Mouse (Mus musculus): ENCODE results near the gene Il6. TPM values are rescaled to one million over a fixed set of nuclear protein-coding genes. Genes with fewer than 3 reads are reported as not detected.
"Not testable (repeated sequence)": the region's sequence is repeated elsewhere in the genome, so short reads cannot be mapped to it uniquely, and the experiment has no call there.

The Il6 gene
- polyA plus RNA-seq (2016; fragmentation: Nextera tagmentation; extraction: Ambion mirVana), result not detected in 2 replicates

DNA sequence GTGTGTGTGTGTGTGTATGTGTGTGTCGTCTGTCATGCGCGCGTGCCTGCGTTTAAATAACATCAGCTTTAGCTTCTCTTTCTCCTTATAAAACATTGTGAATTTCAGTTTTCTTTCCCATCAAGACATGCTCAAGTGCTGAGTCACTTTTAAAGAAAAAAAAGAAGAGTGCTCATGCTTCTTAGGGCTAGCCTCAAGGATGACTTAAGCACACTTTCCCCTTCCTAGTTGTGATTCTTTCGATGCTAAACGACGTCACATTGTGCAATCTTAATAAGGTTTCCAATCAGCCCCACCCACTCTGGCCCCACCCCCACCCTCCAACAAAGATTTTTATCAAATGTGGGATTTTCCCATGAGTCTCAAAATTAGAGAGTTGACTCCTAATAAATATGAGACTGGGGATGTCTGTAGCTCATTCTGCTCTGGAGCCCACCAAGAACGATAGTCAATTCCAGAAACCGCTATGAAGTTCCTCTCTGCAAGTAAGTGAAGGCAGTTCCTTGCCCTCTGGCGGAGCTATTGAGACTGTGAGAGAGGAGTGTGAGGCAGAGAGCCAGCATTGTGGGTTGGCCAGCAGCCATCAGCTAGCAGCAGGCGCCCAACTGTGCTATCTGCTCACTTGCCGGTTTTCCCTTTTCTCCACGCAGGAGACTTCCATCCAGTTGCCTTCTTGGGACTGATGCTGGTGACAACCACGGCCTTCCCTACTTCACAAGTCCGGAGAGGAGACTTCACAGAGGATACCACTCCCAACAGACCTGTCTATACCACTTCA, at the start of gene Il6:
Gene Il6, plus strand, starts transcription at position 389 of the 778 bp plus-strand sequence.
- Histone ChIP-seq H3K9me3 (no peaks in the 10 kb centered on the region), H3K4me3 (replicated peaks) (no peak within 1 kb of the TSS), H3K27me3 (no peaks in the 10 kb centered on the region), H3K4me2 (no peak within 1 kb of the TSS), H3K36me3 (no peaks in the 10 kb centered on the region), H3K27ac (no peak within 1 kb of the TSS), H3K9ac (replicated peaks) (no peak within 1 kb of the TSS), H3K4me1 (replicated peaks) (no peaks in the 10 kb centered on the region)
- 71% methylated on average over 16 of the region's 16 CpGs for WGBS
- no peak for ATAC-seq (ENCODE audit: insufficient number of reproducible peaks, insufficient read depth, low FRiP score, low TSS enrichment, low read depth)

DNA sequence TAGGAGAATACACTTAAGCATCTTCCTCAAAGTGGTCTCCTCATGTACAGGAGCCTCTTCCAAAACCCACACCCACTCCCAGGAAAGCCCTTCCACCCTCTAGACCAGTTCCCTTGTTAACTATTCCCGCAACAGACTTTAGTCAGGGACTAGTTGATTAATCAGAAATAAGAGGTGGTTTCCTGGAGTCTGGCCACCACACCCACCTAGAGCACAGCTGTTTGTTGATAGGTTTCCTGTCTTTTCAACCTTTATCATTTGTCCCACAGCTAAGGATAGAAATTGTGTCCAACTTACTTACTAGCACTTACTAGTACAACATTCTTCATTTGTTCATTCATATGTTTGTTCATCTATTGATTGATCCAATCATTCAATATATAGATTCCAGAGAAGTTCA, 49.4 kb upstream of the Il6 start:
- H3K36me3 ChIP-seq, result no peaks in the 10 kb centered on the region
- no peak overlapping the region for H3K4me2 ChIP-seq
- no peaks in the 10 kb centered on the region for H3K4me1 ChIP-seq (replicated peaks)
- 75% methylated on average over 1 of the region's 1 CpGs for WGBS
- H3K4me3 ChIP-seq (replicated peaks), result no peak overlapping the region
- no peak for ATAC-seq (ENCODE audit: insufficient number of reproducible peaks, insufficient read depth, low FRiP score, low TSS enrichment, low read depth)
- H3K9ac ChIP-seq (replicated peaks), result no peak overlapping the region
- no peaks in the 10 kb centered on the region for H3K27me3 ChIP-seq
- no peaks in the 10 kb centered on the region for H3K9me3 ChIP-seq
- H3K27ac ChIP-seq, result no peak overlapping the region

DNA sequence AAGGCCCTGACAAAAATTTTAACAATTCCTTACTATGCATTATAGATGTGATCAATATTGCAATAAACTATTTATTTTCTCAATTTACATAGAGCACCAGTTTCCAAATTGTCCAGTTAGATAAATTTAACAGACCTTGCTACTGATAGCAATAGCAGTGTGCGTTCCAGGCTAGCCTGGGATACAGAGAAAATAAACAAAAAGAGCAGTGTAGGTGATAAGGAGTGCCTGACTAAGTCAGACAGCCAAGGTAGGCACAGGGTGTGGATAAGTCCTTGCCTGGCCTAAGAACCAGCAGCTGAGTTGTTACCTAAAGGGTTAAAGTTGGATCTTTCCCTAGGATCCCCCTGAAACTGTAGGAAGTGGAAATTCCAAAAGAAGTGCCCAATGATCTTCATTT, 42.7 kb upstream of the Il6 start:
- no peaks in the 10 kb centered on the region for H3K36me3 ChIP-seq
- no peak overlapping the region for H3K27ac ChIP-seq
- no peaks in the 10 kb centered on the region for H3K27me3 ChIP-seq
- no peak overlapping the region for H3K4me2 ChIP-seq
- no peaks in the 10 kb centered on the region for H3K4me1 ChIP-seq (replicated peaks)
- H3K4me3 ChIP-seq (replicated peaks), result no peak overlapping the region
- H3K9me3 ChIP-seq, result no peaks in the 10 kb centered on the region
- H3K9ac ChIP-seq (replicated peaks), result no peak overlapping the region
- ATAC-seq (ENCODE audit: insufficient number of reproducible peaks, insufficient read depth, low FRiP score, low TSS enrichment, low read depth), result no peak
- 76% methylated on average over 1 of the region's 1 CpGs for WGBS

DNA sequence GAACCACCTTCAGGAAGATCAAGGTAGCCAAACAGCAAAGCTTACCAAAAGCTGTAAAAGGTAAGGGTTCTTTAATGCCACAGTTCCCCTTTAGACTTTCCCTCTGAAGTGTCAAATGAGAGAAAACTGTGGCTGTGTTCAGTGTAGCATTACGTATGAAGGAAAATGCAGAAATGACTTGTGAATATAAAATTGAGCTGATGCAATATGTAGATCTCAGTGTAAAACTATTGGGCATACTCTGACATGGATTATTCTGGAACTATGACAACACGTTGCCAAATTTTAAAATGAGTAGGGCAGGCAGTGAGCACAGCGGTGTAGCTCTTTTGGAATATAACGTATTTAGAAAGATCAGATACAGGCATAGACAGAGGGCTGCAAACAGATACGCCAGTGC, 40.1 kb upstream of the Il6 start:
- no peak for ATAC-seq (ENCODE audit: insufficient number of reproducible peaks, insufficient read depth, low FRiP score, low TSS enrichment, low read depth)

DNA sequence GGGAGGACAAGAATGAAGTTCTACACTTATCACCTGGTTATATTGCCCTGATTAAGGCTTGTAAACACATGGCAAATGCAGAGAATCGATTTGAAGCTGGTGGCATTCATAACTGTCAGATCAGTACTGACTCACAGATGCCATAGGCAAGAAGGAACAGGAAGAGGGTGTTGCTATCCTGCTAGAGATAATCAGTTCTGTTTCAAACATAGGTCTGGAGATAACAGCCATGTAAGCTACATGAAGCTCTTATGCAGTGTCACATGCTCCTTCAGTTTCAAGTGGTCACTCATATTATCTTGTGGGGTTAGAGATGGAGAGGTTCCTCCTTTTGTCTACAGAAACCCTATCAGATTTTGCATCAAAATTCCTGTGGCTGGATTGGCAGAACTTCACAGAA, 39.4 kb upstream of the Il6 start:
- Histone ChIP-seq H3K27ac (no peak overlapping the region), H3K36me3 (no peaks in the 10 kb centered on the region), H3K4me1 (replicated peaks) (no peaks in the 10 kb centered on the region), H3K9me3 (no peaks in the 10 kb centered on the region), H3K4me2 (no peak overlapping the region), H3K27me3 (no peaks in the 10 kb centered on the region), H3K4me3 (replicated peaks) (no peak overlapping the region), H3K9ac (replicated peaks) (no peak overlapping the region)
- WGBS, result 80% methylated on average over 1 of the region's 1 CpGs
- ATAC-seq (ENCODE audit: insufficient number of reproducible peaks, insufficient read depth, low FRiP score, low TSS enrichment, low read depth), result no peak

More for the DNA sequence above, 40.1 kb upstream of the Il6 start:
- H3K36me3 ChIP-seq, result no peaks in the 10 kb centered on the region
- H3K4me3 ChIP-seq (replicated peaks), result no peak overlapping the region
- 89% methylated on average over 5 of the region's 5 CpGs for WGBS
- H3K27me3 ChIP-seq, result no peaks in the 10 kb centered on the region
- no peak overlapping the region for H3K9ac ChIP-seq (replicated peaks)
- no peak overlapping the region for H3K27ac ChIP-seq
- H3K4me1 ChIP-seq (replicated peaks), result no peaks in the 10 kb centered on the region
- no peak overlapping the region for H3K4me2 ChIP-seq
- no peaks in the 10 kb centered on the region for H3K9me3 ChIP-seq

DNA sequence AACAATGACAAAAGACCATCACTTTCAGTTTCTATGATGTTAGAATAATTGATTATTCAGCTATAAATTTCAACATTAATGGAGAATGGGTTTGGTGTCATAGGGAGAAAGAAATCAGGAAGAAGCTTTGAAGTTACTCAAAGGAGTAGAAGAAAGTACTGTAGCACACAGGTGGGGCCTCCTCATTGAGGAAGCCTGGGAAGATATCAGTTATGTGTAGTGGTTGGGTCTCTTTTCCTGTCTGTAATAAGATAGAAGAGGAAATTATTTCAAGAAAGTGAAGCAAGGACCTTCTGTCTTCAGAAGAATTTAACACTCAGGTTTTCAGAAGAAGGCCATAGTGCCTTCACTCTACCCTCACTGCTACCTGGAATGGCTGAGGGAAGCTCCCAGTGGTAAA, 38.8 kb upstream of the Il6 start:
- no peak for ATAC-seq (ENCODE audit: insufficient number of reproducible peaks, insufficient read depth, low FRiP score, low TSS enrichment, low read depth)
- H3K4me2 ChIP-seq, result no peak overlapping the region
- no peaks in the 10 kb centered on the region for H3K9me3 ChIP-seq
- no peaks in the 10 kb centered on the region for H3K4me1 ChIP-seq (replicated peaks)
- H3K27ac ChIP-seq, result no peak overlapping the region
- H3K4me3 ChIP-seq (replicated peaks), result no peak overlapping the region
- no peak overlapping the region for H3K9ac ChIP-seq (replicated peaks)
- no peaks in the 10 kb centered on the region for H3K36me3 ChIP-seq
- H3K27me3 ChIP-seq, result no peaks in the 10 kb centered on the region

DNA sequence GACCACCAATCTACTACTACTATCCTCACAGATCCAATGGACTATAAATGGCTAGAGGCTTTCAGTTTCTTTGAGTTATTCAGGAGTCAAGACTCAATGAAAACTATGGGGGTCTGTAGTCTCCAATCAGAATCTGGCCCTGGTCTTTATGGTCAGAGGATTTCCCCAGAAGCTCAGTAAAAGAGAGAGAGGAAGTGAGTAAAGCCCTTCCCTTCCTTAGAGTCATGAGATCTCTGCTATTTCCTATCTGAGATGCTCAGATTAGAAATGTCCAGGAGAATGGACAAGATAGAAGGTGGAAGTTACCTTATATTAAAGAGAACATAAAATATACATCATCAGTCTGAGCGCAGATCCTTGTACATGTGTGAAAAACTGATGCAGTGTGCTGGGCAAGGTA, 19.3 kb upstream of the Il6 start:
- H3K4me3 ChIP-seq (replicated peaks), result no peak overlapping the region
- no peaks in the 10 kb centered on the region for H3K9me3 ChIP-seq
- no peak overlapping the region for H3K27ac ChIP-seq
- H3K4me1 ChIP-seq (replicated peaks), result no peaks in the 10 kb centered on the region
- H3K9ac ChIP-seq (replicated peaks), result no peak overlapping the region
- H3K36me3 ChIP-seq, result no peaks in the 10 kb centered on the region
- 77% methylated on average over 1 of the region's 1 CpGs for WGBS
- no peaks in the 10 kb centered on the region for H3K27me3 ChIP-seq
- H3K4me2 ChIP-seq, result no peak overlapping the region
- no peak for ATAC-seq (ENCODE audit: insufficient number of reproducible peaks, insufficient read depth, low FRiP score, low TSS enrichment, low read depth)

DNA sequence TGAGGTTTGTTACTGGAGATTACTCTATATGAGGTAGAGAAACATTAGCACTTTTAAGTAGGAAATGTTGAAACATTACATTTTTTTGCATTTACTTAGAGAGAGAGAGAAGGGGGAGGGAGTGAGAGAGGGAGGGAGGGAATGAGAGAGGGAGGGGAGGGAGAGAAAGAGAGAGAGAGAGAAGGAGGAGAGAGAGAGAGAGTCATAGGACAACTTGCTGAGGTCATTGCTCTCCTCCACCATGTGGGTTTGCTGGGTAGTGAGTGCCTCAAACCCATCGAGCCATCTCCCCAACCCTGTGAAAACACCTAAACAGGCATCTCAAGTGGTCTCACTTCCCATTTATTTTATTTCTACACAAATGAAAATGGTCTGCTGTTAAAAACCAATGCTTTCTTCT, 18.6 kb upstream of the Il6 start:
- Histone ChIP-seq H3K4me3 (replicated peaks) (no peak overlapping the region), H3K9ac (replicated peaks) (no peak overlapping the region), H3K4me2 (no peak overlapping the region), H3K27me3 (no peaks in the 10 kb centered on the region), H3K36me3 (no peaks in the 10 kb centered on the region), H3K27ac (no peak overlapping the region), H3K9me3 (no peaks in the 10 kb centered on the region), H3K4me1 (replicated peaks) (no peaks in the 10 kb centered on the region)
- 71% methylated on average over 1 of the region's 1 CpGs for WGBS
- no peak for ATAC-seq (ENCODE audit: insufficient number of reproducible peaks, insufficient read depth, low FRiP score, low TSS enrichment, low read depth)

DNA sequence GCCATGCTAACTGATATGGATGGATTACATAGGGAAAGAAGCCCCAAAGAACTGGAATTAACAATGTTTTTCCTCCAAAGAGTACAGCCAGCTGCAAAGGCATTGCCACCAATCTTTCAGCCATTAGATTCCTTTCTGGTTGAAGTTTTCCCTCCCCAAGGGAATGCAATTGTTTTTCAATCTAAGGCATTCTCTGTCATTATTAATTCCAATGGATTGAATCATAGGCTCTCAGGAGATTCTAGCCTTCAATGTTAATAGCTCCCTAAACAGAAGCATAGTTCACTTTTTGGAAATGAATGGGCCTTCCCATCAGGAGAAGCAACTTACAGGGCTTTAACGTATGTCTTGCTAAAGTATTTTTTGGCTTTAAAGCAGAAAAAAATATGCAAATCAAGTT, 15.6 kb upstream of the Il6 start:
- H3K27me3 ChIP-seq, result no peaks in the 10 kb centered on the region
- no peaks in the 10 kb centered on the region for H3K9me3 ChIP-seq
- H3K27ac ChIP-seq, result no peak overlapping the region
- H3K4me2 ChIP-seq, result no peak overlapping the region
- WGBS, result 89% methylated on average over 1 of the region's 1 CpGs
- no peak overlapping the region for H3K9ac ChIP-seq (replicated peaks)
- no peaks in the 10 kb centered on the region for H3K4me1 ChIP-seq (replicated peaks)
- H3K4me3 ChIP-seq (replicated peaks), result no peak overlapping the region
- H3K36me3 ChIP-seq, result no peaks in the 10 kb centered on the region
- no peak for ATAC-seq (ENCODE audit: insufficient number of reproducible peaks, insufficient read depth, low FRiP score, low TSS enrichment, low read depth)

DNA sequence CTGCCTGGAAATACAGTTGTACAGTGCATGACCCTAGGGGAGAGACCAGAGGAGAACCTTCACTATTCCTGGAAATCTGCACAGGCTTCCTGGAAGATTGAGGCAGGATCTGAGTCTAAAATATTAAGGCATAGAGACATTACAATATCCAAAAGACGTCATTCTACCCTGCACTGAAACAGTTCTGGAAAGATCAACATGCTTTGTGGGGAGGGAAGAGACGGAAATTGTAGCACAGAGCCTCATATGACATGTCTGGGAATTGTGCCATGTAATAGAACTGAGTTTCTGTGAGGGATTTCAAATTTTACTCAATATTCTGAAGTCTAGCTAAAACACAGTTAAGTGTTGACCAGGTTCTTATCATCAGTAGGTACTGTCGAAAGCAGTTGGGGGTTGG, 12.0 kb upstream of the Il6 start:
- H3K27ac ChIP-seq, result no peak overlapping the region
- no peaks in the 10 kb centered on the region for H3K36me3 ChIP-seq
- H3K9ac ChIP-seq (replicated peaks), result no peak overlapping the region
- H3K4me2 ChIP-seq, result no peak overlapping the region
- no peaks in the 10 kb centered on the region for H3K9me3 ChIP-seq
- no peaks in the 10 kb centered on the region for H3K4me1 ChIP-seq (replicated peaks)
- WGBS, result 84% methylated on average over 3 of the region's 3 CpGs
- no peaks in the 10 kb centered on the region for H3K27me3 ChIP-seq
- no peak for ATAC-seq (ENCODE audit: insufficient number of reproducible peaks, insufficient read depth, low FRiP score, low TSS enrichment, low read depth)
- no peak overlapping the region for H3K4me3 ChIP-seq (replicated peaks)

DNA sequence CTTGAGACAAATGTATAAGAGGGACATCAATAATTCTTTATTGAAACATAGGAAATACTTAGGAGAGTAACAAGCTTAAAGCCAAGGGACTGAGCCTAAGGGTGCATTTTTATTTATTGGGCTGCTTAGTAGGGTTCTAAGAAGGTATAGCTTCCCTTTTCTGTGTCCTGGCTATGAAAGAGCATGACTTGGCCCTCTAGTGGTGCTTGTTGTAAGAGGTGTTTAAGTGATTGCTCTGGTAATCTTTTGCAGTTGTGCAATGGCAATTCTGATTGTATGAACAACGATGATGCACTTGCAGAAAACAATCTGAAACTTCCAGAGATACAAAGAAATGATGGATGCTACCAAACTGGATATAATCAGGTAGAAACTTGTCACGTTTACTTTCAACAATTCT, 1.7 kb downstream of the Il6 start:
- no peak for ATAC-seq (ENCODE audit: insufficient number of reproducible peaks, insufficient read depth, low FRiP score, low TSS enrichment, low read depth)
- H3K27ac ChIP-seq, result no peak overlapping the region
- H3K9ac ChIP-seq (replicated peaks), result no peak overlapping the region
- no peaks in the 10 kb centered on the region for H3K36me3 ChIP-seq
- H3K4me3 ChIP-seq (replicated peaks), result no peak overlapping the region
- H3K27me3 ChIP-seq, result no peaks in the 10 kb centered on the region
- no peaks in the 10 kb centered on the region for H3K9me3 ChIP-seq
- no peaks in the 10 kb centered on the region for H3K4me1 ChIP-seq (replicated peaks)
- 57% methylated on average over 2 of the region's 2 CpGs for WGBS
- H3K4me2 ChIP-seq, result no peak overlapping the region

DNA sequence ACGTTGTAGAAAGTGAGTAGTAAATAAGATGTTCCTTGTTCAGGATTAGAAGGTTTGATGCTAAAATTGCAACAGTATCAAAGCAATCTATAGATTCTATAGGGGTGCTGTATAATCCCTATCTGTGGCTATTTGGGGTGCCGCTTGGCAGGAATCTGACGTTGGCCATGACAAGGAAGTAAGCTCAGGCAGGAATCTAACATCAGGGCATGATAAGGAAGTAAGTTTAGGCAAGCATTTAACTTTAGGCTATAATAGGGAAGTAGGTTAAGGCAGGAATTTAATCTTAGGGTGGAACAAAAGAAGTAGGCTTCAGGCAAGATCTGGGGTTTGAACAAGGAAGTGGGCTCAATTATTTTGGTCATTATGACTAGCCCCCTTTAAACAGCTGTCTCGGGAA, 22.9 kb downstream of the Il6 start:
- H3K36me3 ChIP-seq; H3K9ac ChIP-seq (replicated peaks); ATAC-seq (ENCODE audit: insufficient number of reproducible peaks, insufficient read depth, low FRiP score, low TSS enrichment, low read depth); H3K4me2 ChIP-seq; H3K27ac ChIP-seq; H3K4me3 ChIP-seq (replicated peaks); H3K27me3 ChIP-seq; H3K4me1 ChIP-seq (replicated peaks); H3K9me3 ChIP-seq: not testable (repeated sequence)
- WGBS, result 88% methylated on average over 4 of the region's 4 CpGs
